Mouse (Mus musculus): ENCODE data around the gene Fancc. TPM values are rescaled to one million over a fixed set of nuclear protein-coding genes. Genes with fewer than 3 reads are reported as not detected.
A peak's percentile ranks its signal among the peaks of the same experiment; 100 is the strongest.

The Fancc gene
- total RNA-seq, 2 experiments from 2014 or later = 8.1 to 8.8 TPM

- no peak for DNase-seq (ENCODE audit: low spot score in 2 of 2)
Observed at GRCm38 (mm10) chr13:63423060-63423459, 74.0 kb downstream of the Fancc start.

- no peak for DNase-seq (ENCODE audit: low spot score in 2 of 2)
Observed at GRCm38 (mm10) chr13:63421225-63421624, 75.9 kb downstream of the Fancc start.

- no peak for DNase-seq (ENCODE audit: low spot score in 2 of 2)
Observed at GRCm38 (mm10) chr13:63418148-63418547, 78.9 kb downstream of the Fancc start.

- DNase-seq (ENCODE audit: low spot score in 2 of 2) = no peak
Observed at GRCm38 (mm10) chr13:63416824-63417223, 80.3 kb downstream of the Fancc start.

GRCm38 (mm10) chr13:63412662-63413061 lies 84.4 kb downstream of the Fancc start:
- DNase-seq (ENCODE audit: low spot score in 2 of 2) = no peak

- no peak for DNase-seq (ENCODE audit: low spot score in 2 of 2)
Observed at GRCm38 (mm10) chr13:63411310-63412022, 85.6 kb downstream of the Fancc start.

GRCm38 (mm10) chr13:63410578-63411298 lies 86.3 kb downstream of the Fancc start:
- DNase-seq (ENCODE audit: low spot score in 2 of 2) = no peak

GRCm38 (mm10) chr13:63405151-63405550 lies 91.9 kb downstream of the Fancc start:
- DNase-seq (ENCODE audit: low spot score in 2 of 2) = no peak

GRCm38 (mm10) chr13:63404657-63405056 lies 92.4 kb downstream of the Fancc start:
- DNase-seq (ENCODE audit: low spot score in 2 of 2) = no peak

GRCm38 (mm10) chr13:63402823-63403222 lies 94.3 kb downstream of the Fancc start:
- peak in 1 of 2 experiments; percentile 6 for DNase-seq (ENCODE audit: low spot score in 2 of 2)

GRCm38 (mm10) chr13:63400069-63400468 lies 97.0 kb downstream of the Fancc start:
- no peak for DNase-seq (ENCODE audit: low spot score in 2 of 2)

- no peak for DNase-seq (ENCODE audit: low spot score in 2 of 2)
Observed at GRCm38 (mm10) chr13:63397420-63397819, 99.7 kb downstream of the Fancc start.

- DNase-seq (ENCODE audit: low spot score in 2 of 2) = peak in 1 of 2 experiments; percentile 20
Observed at GRCm38 (mm10) chr13:63394304-63395063, 102.6 kb downstream of the Fancc start.

GRCm38 (mm10) chr13:63385234-63385633 lies 111.8 kb downstream of the Fancc start:
- no peak for DNase-seq (ENCODE audit: low spot score in 2 of 2)

GRCm38 (mm10) chr13:63384775-63385174 lies 112.3 kb downstream of the Fancc start:
- no peak for DNase-seq (ENCODE audit: low spot score in 2 of 2)

GRCm38 (mm10) chr13:63382206-63382605 lies 114.9 kb downstream of the Fancc start:
- no peak for DNase-seq (ENCODE audit: low spot score in 2 of 2)

GRCm38 (mm10) chr13:63373460-63374166 lies 123.5 kb downstream of the Fancc start:
- no peak for DNase-seq (ENCODE audit: low spot score in 2 of 2)

- DNase-seq (ENCODE audit: low spot score in 2 of 2) = no peak
Observed at GRCm38 (mm10) chr13:63361755-63362154, 135.3 kb downstream of the Fancc start.

GRCm38 (mm10) chr13:63360111-63360885 lies 136.8 kb downstream of the Fancc start:
- DNase-seq (ENCODE audit: low spot score in 2 of 2) = peak in 1 of 2 experiments; percentile 11

- DNase-seq (ENCODE audit: low spot score in 2 of 2) = no peak
Observed at GRCm38 (mm10) chr13:63359393-63359792, 137.7 kb downstream of the Fancc start.

All from layer of hippocampus, adult 18-20 months (tissue).